In the genomic region with DNA sequence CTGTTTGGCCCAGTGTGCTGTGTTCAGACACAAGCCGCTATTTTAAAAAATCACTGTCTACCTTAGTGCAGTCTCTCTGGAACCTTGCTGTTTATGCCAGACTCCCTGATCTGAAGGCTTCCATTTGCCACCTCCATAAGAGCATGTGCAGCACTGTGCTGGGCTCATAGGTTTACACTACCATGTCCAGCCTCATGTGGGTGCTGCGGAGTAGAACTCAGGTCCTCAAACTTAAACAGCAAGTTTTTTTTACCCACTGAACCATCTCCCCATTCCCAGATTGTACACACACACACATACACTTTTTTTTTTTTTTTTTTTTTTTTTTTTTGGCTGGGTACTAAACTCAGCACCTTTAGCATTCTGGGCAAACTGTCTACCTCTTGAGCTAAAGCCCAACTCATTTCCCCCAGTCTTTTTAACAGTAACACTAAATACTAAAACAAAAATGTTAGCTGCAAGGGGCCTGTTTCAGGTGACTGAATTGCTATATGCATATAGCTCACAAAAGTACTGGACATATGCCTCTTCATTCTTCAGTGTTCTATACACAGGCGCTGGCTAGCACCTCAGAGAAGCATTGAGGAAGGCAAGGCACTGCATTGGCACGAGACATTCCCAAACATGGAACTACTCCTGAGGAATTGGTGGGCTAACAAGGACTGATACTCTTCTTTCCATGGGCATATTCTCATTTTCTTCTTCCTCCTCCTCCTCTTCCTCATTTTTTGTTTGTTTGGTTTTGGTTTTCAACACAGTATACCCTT, we compare ENCODE assay signal across 9 mouse cellular contexts. TPM values are rescaled to one million over a fixed set of nuclear protein-coding genes. Genes with fewer than 3 reads are reported as not detected.
DNase-seq lines count a peak whose midpoint lies in the region; ATAC-seq and TF ChIP-seq lines count a peak whose summit lies in the region.
"Had no signal": no experiment of that assay in that cellular context is flagged by ENCODE, and none has a peak within 500 bp of the region (broad histone marks: within the 10 kb centered on the region; RNA-seq: fewer than 3 reads in every experiment).

No protein-coding gene starts in this region.

- no peak for ATAC-seq in liver, embryonic 12.5 days
- ATAC-seq in G1E (ENCODE audit: extremely low read depth, insufficient number of reproducible peaks, low FRiP score, poor library complexity, severe bottlenecking) = peak; percentile 52; the same call in 1 of the 2 replicates
- peak; percentile 61 for ATAC-seq in megakaryocyte, adult 5-6 weeks (ENCODE audit: poor library complexity, severe bottlenecking)
- ATAC-seq in hindbrain, embryonic 13.5 days (ENCODE audit: low FRiP score) = no peak

- no peak overlapping the region for H3K9ac ChIP-seq in liver, embryonic 12.5 days
- no peak overlapping the region for H3K9ac ChIP-seq in hindbrain, embryonic 13.5 days

- no peaks in the 10 kb centered on the region for H3K9me3 ChIP-seq in liver, embryonic 12.5 days (replicated peaks)
- H3K9me3 ChIP-seq in G1E (replicated peaks) = no peaks in the 10 kb centered on the region
- no peaks in the 10 kb centered on the region for H3K9me3 ChIP-seq in hindbrain, embryonic 13.5 days

- DNase-seq in liver (peak; percentile 20), G1E (ENCODE audit: low spot score) (no peak)
- DNase-seq in forelimb bud, embryonic 11.5 days (ENCODE audit: low read depth, low spot score) = peak; percentile 24
- DNase-seq in right cerebral cortex, postnatal 10 days (ENCODE audit: low spot score in 2 of 2) = no peak
- DNase-seq in right cerebral cortex, adult 2 months (ENCODE audit: low spot score in 2 of 2) = no peak

- TF ChIP-seq CTCF in G1E (IDR thresholded peaks at IDR 0.05; ENCODE audit: low read depth, low read length) = no peak

- H3K4me3 ChIP-seq in liver, embryonic 12.5 days = no peak overlapping the region
- no peak overlapping the region for H3K4me3 ChIP-seq in G1E (ENCODE audit: low read depth, low read length)
- no peak overlapping the region for H3K4me3 ChIP-seq in hindbrain, embryonic 13.5 days

- no peaks in the 10 kb centered on the region for H3K36me3 ChIP-seq in liver, embryonic 12.5 days
- H3K36me3 ChIP-seq in G1E (replicated peaks) = no peaks in the 10 kb centered on the region
- no peaks in the 10 kb centered on the region for H3K36me3 ChIP-seq in hindbrain, embryonic 13.5 days

- 75% methylated on average over 4 of the region's 4 CpGs for WGBS in liver, embryonic 12.5 days (ENCODE audit: insufficient replicate concordance)
- WGBS in hindbrain, embryonic 13.5 days = 83% methylated on average over 4 of the region's 4 CpGs

- no peak overlapping the region for H3K27ac ChIP-seq in liver, embryonic 12.5 days
- H3K27ac ChIP-seq in hindbrain, embryonic 13.5 days = no peak overlapping the region

- H3K4me2 ChIP-seq in liver, embryonic 12.5 days = no peak overlapping the region
- no peak overlapping the region for H3K4me2 ChIP-seq in hindbrain, embryonic 13.5 days

- peaks cover 10% of the 10 kb centered on the region for H3K4me1 ChIP-seq in liver, embryonic 12.5 days
- peaks cover 31% of the 10 kb centered on the region for H3K4me1 ChIP-seq in G1E (ENCODE audit: insufficient read depth, low read depth, low read length)
- H3K4me1 ChIP-seq in hindbrain, embryonic 13.5 days (replicated peaks) = peaks cover 5% of the 10 kb centered on the region; the same call in 1 of the 2 replicates

- peaks cover 39% of the 10 kb centered on the region for H3K27me3 ChIP-seq in liver, embryonic 12.5 days (replicated peaks)
- no peaks in the 10 kb centered on the region for H3K27me3 ChIP-seq in G1E (ENCODE audit: insufficient read depth, low read length)
- peaks cover 21% of the 10 kb centered on the region for H3K27me3 ChIP-seq in hindbrain, embryonic 13.5 days

RNA-seq across cellular contexts. Expression of a gene that starts 5.8 kb away (rescaled TPM):
- not detected in 2 replicates for polyA plus RNA-seq in liver, embryonic 12.5 days (2016; fragmentation: Nextera tagmentation; extraction: Ambion mirVana)
- not detected in 2 replicates for total RNA-seq in G1E (2014; fragmentation: Nextera tagmentation)
- 0.12 and 0.27 TPM in 2 replicates for total RNA-seq in G1E (2017)
- not detected in 2 replicates for polyA plus RNA-seq in G1E (2012)
- 0.21 TPM in 1 of 2 replicates, not detected in the other for total RNA-seq in megakaryocyte, adult 5-6 weeks (2015)
- total RNA-seq in megakaryocyte, adult 5-6 weeks (2017) = not detected in 2 replicates
- 0.25 and 0.28 TPM in 2 replicates for polyA plus RNA-seq in hindbrain, embryonic 13.5 days (2015; fragmentation: Nextera tagmentation; extraction: Ambion mirVana)

RNA-seq across cellular contexts. Expression of a gene that starts 8.0 kb away (rescaled TPM):
- polyA plus RNA-seq in liver, embryonic 12.5 days (2016; fragmentation: Nextera tagmentation; extraction: Ambion mirVana) = 15.8 and 17.2 TPM in 2 replicates
- total RNA-seq in G1E (2014; fragmentation: Nextera tagmentation) (20.1 and 27.3 TPM in 2 replicates), G1E (2017) (28.9 and 31.9 TPM in 2 replicates)
- 0.56 and 1.0 TPM in 2 replicates for polyA plus RNA-seq in G1E (2012)
- 16.1 and 18.7 TPM in 2 replicates for total RNA-seq in megakaryocyte, adult 5-6 weeks (2015)
- 28.2 and 28.4 TPM in 2 replicates for total RNA-seq in megakaryocyte, adult 5-6 weeks (2017)
- 34.6 and 35.0 TPM in 2 replicates for polyA plus RNA-seq in hindbrain, embryonic 13.5 days (2015; fragmentation: Nextera tagmentation; extraction: Ambion mirVana)

RNA-seq across cellular contexts. Expression of a gene that starts 46.1 kb away (rescaled TPM):
- polyA plus RNA-seq in liver, embryonic 12.5 days (2016; fragmentation: Nextera tagmentation; extraction: Ambion mirVana) = 1.8 and 2.3 TPM in 2 replicates
- not detected in 2 replicates for total RNA-seq in G1E (2014; fragmentation: Nextera tagmentation)
- total RNA-seq in G1E (2017) = 0.05 and 0.29 TPM in 2 replicates
- not detected in 2 replicates for polyA plus RNA-seq in G1E (2012)
- 0.07 TPM in 1 of 2 replicates, not detected in the other for total RNA-seq in megakaryocyte, adult 5-6 weeks (2015)
- total RNA-seq in megakaryocyte, adult 5-6 weeks (2017) = not detected in 2 replicates
- polyA plus RNA-seq in hindbrain, embryonic 13.5 days (2015; fragmentation: Nextera tagmentation; extraction: Ambion mirVana) = 12.3 and 18.4 TPM in 2 replicates

RNA-seq across cellular contexts. Expression of a gene that starts 50.4 kb away (rescaled TPM):
- polyA plus RNA-seq in liver, embryonic 12.5 days (2016; fragmentation: Nextera tagmentation; extraction: Ambion mirVana) = not detected in 2 replicates
- total RNA-seq in G1E (2014; fragmentation: Nextera tagmentation) = not detected in 2 replicates
- 0.11 TPM in 1 of 2 replicates, not detected in the other for total RNA-seq in G1E (2017)
- not detected in 2 replicates for polyA plus RNA-seq in G1E (2012)
- 0.09 TPM in 1 of 2 replicates, not detected in the other for total RNA-seq in megakaryocyte, adult 5-6 weeks (2015)
- total RNA-seq in megakaryocyte, adult 5-6 weeks (2017) = not detected in 2 replicates
- 0.06 TPM in 1 of 2 replicates, not detected in the other for polyA plus RNA-seq in hindbrain, embryonic 13.5 days (2015; fragmentation: Nextera tagmentation; extraction: Ambion mirVana)
- total RNA-seq: left cerebral cortex, postnatal 25 days had no signal

RNA-seq across cellular contexts. Expression of a gene that starts 53.8 kb away (rescaled TPM):
- 0.13 and 0.38 TPM in 2 replicates for polyA plus RNA-seq in liver, embryonic 12.5 days (2016; fragmentation: Nextera tagmentation; extraction: Ambion mirVana)
- total RNA-seq in G1E (2014; fragmentation: Nextera tagmentation) = not detected in 2 replicates
- total RNA-seq in G1E (2017) = not detected in 2 replicates
- polyA plus RNA-seq in G1E (2012) = not detected in 2 replicates
- not detected in 2 replicates for total RNA-seq in megakaryocyte, adult 5-6 weeks (2015)
- 0.08 and 0.26 TPM in 2 replicates for total RNA-seq in megakaryocyte, adult 5-6 weeks (2017)
- 1.8 and 2.4 TPM in 2 replicates for polyA plus RNA-seq in hindbrain, embryonic 13.5 days (2015; fragmentation: Nextera tagmentation; extraction: Ambion mirVana)

Comparison
In these comparisons a context has a peak if more than half of its experiments do, and no peak if none do; other contexts are left out.
1. DNase-seq: peak in liver (single experiment) and forelimb bud, embryonic 11.5 days (single experiment); none in G1E (single experiment), right cerebral cortex, postnatal 10 days (0 of 2) and right cerebral cortex, adult 2 months (0 of 2).
2. ATAC-seq: peak in G1E (single experiment) and megakaryocyte, adult 5-6 weeks (single experiment); none in liver, embryonic 12.5 days (single experiment) and hindbrain, embryonic 13.5 days (single experiment).